Mouse (Mus musculus): ENCODE results near the gene Lrmp. TPM values are rescaled to one million over a fixed set of nuclear protein-coding genes. Genes with fewer than 3 reads are reported as not detected.

Lrmp gene
- polyA plus RNA-seq, 1 experiment, result 0.82 TPM

DNA sequence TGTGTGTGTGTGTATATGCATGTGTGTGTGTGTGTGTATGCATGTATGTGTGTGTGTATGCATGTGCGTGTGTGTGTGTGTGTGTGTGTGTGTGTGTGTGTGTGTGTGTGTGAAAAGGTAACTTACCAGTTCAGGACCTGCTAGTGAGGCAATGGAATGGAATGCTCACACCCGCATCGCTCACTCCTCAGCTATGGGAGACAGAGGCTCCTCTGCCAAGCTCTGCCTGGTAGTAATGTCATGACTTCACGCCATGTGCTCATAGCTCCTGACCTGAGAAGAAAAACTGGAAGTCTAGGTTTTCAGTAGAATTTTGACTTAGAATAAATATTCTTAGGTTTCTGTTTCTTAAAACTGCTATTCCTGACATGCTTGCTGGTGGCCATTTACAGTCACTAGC, 4.7 kb upstream of the Lrmp start:
- Histone ChIP-seq H3K4me1 (ENCODE audit: control insufficient read depth, insufficient read depth, low read length) (no peaks in the 10 kb centered on the region), H3K27me3 (ENCODE audit: control insufficient read depth, insufficient read depth, low read length) (no peaks in the 10 kb centered on the region), H3K27ac (ENCODE audit: insufficient read depth, low read length) (no peak overlapping the region), H3K4me3 (replicated peaks; ENCODE audit: insufficient read depth, low read depth, low read length) (no peak overlapping the region)
- no peak for DNase-seq
- TF ChIP-seq CTCF (IDR thresholded peaks at IDR 0.05; ENCODE audit: borderline replicate concordance, insufficient read depth, low read depth, low read length) (no peak), POLR2A (IDR thresholded peaks at IDR 0.05; ENCODE audit: borderline replicate concordance, insufficient read depth, low read length) (no peak)
- WGBS, result 89% methylated on average over 4 of the region's 4 CpGs

DNA sequence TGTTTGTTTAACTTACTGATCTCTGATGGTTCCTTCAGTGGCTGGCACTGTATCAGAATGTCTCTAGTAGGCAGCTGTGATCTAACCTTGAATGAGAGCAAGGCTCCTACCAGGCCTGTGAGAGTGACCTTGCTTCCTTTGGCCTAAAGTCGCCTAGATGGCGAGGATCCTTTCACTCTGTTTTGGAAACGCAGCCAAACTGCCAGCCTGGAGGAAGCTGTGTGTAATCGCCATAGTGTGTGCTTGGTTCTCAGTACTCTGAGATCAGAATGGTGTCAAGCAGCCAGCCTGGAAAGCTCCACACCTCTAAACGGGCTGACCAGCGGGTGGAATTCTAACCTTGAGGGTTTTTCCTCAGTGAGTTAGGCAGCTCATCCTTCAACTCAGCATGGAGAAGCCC, 2.6 kb upstream of the Lrmp start:
- TF ChIP-seq CTCF (IDR thresholded peaks at IDR 0.05; ENCODE audit: borderline replicate concordance, insufficient read depth, low read depth, low read length) (no peak), POLR2A (IDR thresholded peaks at IDR 0.05; ENCODE audit: borderline replicate concordance, insufficient read depth, low read length) (no peak)
- no peak for DNase-seq
- no peaks in the 10 kb centered on the region for H3K27me3 ChIP-seq (ENCODE audit: control insufficient read depth, insufficient read depth, low read length)
- 49% methylated on average over 6 of the region's 6 CpGs for WGBS
- H3K27ac ChIP-seq (ENCODE audit: insufficient read depth, low read length), result no peak overlapping the region
- H3K4me1 ChIP-seq (ENCODE audit: control insufficient read depth, insufficient read depth, low read length), result no peaks in the 10 kb centered on the region
- no peak overlapping the region for H3K4me3 ChIP-seq (replicated peaks; ENCODE audit: insufficient read depth, low read depth, low read length)

DNA sequence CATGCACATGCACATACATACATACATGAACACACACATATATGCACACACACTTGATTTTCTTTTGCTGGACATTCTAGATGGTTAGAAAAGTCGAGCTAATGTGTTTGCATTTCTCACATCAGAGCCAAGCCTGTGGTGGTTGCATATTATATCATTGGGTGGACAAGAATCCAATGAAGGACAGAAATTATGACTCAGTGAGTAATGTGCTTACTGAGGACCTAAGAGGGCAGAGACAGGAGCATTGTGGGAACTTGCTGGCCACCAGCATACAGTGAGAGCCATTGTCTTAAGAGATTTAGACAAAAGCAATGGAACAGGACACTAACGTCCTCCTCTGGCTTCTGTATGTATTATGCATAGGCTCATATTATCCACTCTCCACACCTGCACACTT, 892 bp upstream of the Lrmp start:
- Histone ChIP-seq H3K4me1 (ENCODE audit: control insufficient read depth, insufficient read depth, low read length) (no peaks in the 10 kb centered on the region), H3K27me3 (ENCODE audit: control insufficient read depth, insufficient read depth, low read length) (no peaks in the 10 kb centered on the region), H3K4me3 (replicated peaks; ENCODE audit: insufficient read depth, low read depth, low read length) (no peak overlapping the region), H3K27ac (ENCODE audit: insufficient read depth, low read length) (no peak overlapping the region)
- TF ChIP-seq POLR2A (IDR thresholded peaks at IDR 0.05; ENCODE audit: borderline replicate concordance, insufficient read depth, low read length) (no peak), CTCF (IDR thresholded peaks at IDR 0.05; ENCODE audit: borderline replicate concordance, insufficient read depth, low read depth, low read length) (no peak)
- 77% methylated on average over 2 of the region's 2 CpGs for WGBS
- DNase-seq, result no peak

DNA sequence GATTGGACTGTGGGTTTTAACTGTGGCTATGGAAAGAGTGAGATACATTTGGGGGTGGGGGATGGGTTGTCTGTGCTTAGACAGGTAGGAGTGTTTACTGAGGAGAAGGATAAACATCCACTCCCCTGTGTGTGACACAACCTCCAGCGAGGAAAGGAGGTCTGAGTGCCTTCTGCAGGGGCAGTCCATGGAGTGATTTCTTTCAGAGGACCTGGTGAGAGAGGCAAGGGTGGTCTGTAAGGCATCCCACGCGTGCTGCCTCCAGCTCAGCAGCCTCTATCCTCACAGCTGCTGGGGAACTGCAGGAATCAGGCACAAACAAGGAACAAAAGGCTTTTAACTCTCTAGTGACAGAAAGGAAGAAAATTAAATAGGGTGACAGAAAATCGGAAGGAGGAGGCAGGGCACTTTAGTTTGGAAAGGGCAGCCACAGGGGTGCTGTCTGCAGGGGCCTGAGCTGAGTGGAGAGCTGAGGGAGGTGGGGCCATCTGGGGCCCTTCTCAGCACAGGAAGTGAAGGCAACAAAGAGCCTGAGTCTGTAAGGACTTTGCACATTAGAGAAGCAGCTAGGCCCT, 732 bp downstream of the Lrmp start:
- no peak for DNase-seq
- no peaks in the 10 kb centered on the region for H3K27me3 ChIP-seq (ENCODE audit: control insufficient read depth, insufficient read depth, low read length)
- H3K27ac ChIP-seq (ENCODE audit: insufficient read depth, low read length), result no peak overlapping the region
- H3K4me3 ChIP-seq (replicated peaks; ENCODE audit: insufficient read depth, low read depth, low read length), result no peak overlapping the region
- WGBS, result 32% methylated on average over 4 of the region's 4 CpGs
- TF ChIP-seq CTCF (IDR thresholded peaks at IDR 0.05; ENCODE audit: borderline replicate concordance, insufficient read depth, low read depth, low read length) (no peak), POLR2A (IDR thresholded peaks at IDR 0.05; ENCODE audit: borderline replicate concordance, insufficient read depth, low read length) (no peak)
- no peaks in the 10 kb centered on the region for H3K4me1 ChIP-seq (ENCODE audit: control insufficient read depth, insufficient read depth, low read length)

DNA sequence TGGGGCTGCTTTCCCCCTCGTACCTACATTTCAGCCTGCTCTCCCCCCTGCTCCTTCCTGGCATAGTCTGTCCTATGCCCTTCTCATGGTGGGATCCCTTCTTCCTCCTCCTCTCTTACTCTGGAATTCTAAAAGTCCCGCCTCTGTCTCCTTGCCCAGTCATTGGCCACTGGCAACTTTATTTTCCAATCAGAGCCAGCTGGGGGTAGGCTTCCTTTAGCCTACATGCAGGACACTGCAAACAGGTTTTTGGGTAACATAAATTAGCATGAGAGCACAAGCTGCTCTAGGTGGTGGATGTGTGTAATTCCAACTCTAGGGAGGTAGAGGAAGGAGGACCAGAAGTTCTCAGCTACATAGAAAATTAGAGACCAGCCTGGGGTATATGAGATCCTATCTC, 4.6 kb downstream of the Lrmp start:
- H3K27me3 ChIP-seq (ENCODE audit: control insufficient read depth, insufficient read depth, low read length), result no peaks in the 10 kb centered on the region
- H3K4me1 ChIP-seq (ENCODE audit: control insufficient read depth, insufficient read depth, low read length), result no peaks in the 10 kb centered on the region
- WGBS, result 69% methylated on average over 2 of the region's 2 CpGs
- H3K27ac ChIP-seq (ENCODE audit: insufficient read depth, low read length), result no peak overlapping the region
- H3K4me3 ChIP-seq (replicated peaks; ENCODE audit: insufficient read depth, low read depth, low read length), result no peak overlapping the region
- DNase-seq, result no peak
- TF ChIP-seq CTCF (IDR thresholded peaks at IDR 0.05; ENCODE audit: borderline replicate concordance, insufficient read depth, low read depth, low read length), result no peak
- TF ChIP-seq POLR2A (IDR thresholded peaks at IDR 0.05; ENCODE audit: borderline replicate concordance, insufficient read depth, low read length), result no peak

DNA sequence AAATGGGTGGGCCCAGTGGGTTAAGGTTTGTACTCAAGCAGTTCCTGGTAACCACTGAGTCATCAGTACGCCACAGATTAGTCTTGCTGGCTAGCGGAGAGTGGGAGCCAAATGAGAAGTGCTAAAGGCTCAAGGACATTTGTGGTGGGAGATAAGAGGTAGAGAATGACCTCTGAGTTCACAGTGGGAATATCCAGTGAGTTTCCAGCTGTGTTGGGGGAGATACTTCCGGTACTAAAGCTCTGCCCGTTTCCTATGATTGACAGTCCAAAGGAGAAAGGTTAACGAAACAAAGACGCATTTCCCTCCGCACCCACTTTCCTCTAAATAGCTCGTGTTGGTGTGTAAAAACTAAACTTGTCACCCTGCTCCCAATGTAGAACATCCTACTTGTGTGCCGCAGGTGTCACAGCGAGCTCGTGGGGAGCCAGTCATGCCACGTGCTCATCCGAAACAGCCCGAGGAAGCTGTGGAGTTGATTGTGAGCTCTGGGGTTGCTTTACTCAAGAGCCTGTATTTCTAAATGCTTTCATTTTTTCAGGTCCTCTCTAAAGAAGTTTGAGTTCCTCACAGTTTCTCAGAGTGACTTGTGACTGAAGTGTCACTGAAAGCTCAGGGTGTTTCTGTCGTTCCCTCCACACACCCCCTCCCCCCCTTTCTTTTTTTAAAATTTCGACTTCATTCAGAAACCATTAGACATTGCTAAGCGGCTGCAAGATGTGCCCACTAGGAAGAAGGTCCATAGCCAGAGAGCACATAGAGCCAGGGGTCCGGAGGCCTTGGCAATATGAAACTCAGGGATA, 5.5 kb downstream of the Lrmp start:
- Histone ChIP-seq H3K4me1 (ENCODE audit: control insufficient read depth, insufficient read depth, low read length) (no peaks in the 10 kb centered on the region), H3K27me3 (ENCODE audit: control insufficient read depth, insufficient read depth, low read length) (no peaks in the 10 kb centered on the region), H3K27ac (ENCODE audit: insufficient read depth, low read length) (no peak overlapping the region), H3K4me3 (replicated peaks; ENCODE audit: insufficient read depth, low read depth, low read length) (no peak overlapping the region)
- 67% methylated on average over 18 of the region's 18 CpGs for WGBS
- TF ChIP-seq CTCF (IDR thresholded peaks at IDR 0.05; ENCODE audit: borderline replicate concordance, insufficient read depth, low read depth, low read length), result no peak
- no peak for TF ChIP-seq POLR2A (IDR thresholded peaks at IDR 0.05; ENCODE audit: borderline replicate concordance, insufficient read depth, low read length)
- no peak for DNase-seq

DNA sequence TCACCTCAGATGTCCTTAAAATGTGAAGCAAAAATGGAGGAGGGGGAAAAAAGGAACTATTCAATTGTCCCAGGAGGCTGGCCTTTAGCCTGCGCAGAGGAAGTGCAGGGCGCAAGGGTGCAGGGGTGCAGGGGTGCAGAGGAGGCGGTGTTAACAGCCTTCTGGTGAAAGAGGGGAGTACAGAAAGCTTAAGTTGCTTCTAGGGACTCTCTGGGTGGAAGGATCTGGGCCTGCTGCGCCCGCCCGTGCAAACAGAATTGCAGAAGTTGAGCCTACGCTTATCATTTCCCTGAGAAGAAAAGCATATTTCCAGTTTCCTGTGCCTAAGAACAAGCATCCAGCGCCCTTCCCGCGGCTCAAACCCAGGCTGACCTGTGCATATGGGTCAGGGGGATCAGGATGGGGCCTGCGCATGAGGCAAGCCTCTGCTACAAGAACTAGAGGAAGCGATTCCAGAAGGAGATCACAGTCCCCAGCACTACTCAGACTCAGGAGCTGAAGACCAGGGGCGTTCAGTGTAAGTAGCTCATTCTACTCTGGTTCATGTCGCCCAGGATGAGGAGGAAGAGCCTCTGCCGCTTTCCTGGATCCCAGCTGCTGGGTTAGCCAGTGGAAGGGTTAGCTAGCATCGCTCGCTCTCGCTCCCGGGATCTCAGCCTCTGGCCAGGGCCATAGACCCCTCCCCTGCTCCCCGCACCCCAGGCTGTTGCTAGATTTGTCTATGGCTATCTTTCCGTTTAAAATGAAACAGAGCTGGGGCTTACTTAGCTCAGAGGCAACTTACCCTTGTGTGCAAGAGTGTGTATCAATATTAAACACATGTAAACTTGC, 6.4 kb downstream of the Lrmp start:
- TF ChIP-seq CTCF (IDR thresholded peaks at IDR 0.05; ENCODE audit: borderline replicate concordance, insufficient read depth, low read depth, low read length), result no peak
- WGBS, result 73% methylated on average over 21 of the region's 21 CpGs
- no peak overlapping the region for H3K27ac ChIP-seq (ENCODE audit: insufficient read depth, low read length)

More for the DNA sequence above, 6.4 kb downstream of the Lrmp start:
- no peak overlapping the region for H3K4me3 ChIP-seq (replicated peaks; ENCODE audit: insufficient read depth, low read depth, low read length)
- no peaks in the 10 kb centered on the region for H3K4me1 ChIP-seq (ENCODE audit: control insufficient read depth, insufficient read depth, low read length)
- no peaks in the 10 kb centered on the region for H3K27me3 ChIP-seq (ENCODE audit: control insufficient read depth, insufficient read depth, low read length)
- no peak for DNase-seq
